Mouse (Mus musculus): ENCODE measurements around the gene Rhobtb3. TPM values are rescaled to one million over a fixed set of nuclear protein-coding genes. Genes with fewer than 3 reads are reported as not detected.

Gene Rhobtb3
- 43.0 and 47.7 TPM in 2 replicates for polyA plus RNA-seq (2016; fragmentation: Nextera tagmentation; extraction: Ambion mirVana)

DNA sequence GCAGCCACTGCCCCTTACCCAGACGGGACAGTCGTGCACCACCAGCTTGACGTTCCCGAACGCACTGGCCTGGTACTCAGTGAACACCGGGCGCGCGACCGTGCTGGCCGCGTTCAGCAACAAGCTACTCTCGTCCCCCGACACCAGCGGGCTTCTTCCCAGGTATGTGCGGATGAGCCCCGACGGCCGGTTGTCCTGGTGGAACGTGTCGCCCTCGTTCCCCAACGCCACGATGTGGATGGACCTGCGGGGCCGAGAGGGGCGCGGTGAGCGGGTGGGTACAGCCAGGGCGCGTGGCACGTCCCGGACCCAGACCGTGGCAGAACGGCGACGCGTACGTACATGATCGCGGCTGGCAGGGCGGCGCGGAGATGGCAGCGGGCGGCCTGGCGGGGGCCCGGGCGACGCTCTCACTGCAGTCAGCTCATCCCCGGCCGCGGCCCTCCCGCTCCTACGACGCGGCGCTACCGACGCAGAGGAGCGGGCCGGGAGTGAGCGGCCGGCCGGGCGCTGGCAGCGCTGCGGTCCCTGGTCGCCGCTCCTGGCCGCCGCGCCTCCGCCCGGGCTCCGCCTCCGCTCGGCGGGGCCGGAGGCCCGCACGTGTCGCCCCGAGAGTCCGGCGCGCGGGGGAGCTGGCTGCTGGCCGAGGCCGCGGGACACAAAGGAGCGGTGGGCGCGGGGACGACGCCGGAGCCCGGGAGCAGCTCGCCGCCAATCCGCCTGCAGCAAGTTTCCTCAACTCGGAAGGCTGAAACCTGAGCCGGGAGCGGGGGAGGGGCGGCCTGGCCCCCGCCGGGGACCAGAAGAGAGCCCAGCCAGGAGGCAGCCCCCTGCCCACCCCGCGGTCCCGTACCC lies at the start of gene Rhobtb3:
TSS of gene Rhobtb3 (minus strand) at position 737 of the 855 bp plus-strand sequence.
- Histone ChIP-seq H3K36me3 (peaks cover 28% of the 10 kb centered on the region), H3K9me3 (replicated peaks) (no peaks in the 10 kb centered on the region), H3K27ac (replicated peaks) (peak within 1 kb of the TSS; percentile 99), H3K4me3 (peak within 1 kb of the TSS; percentile 85), H3K27me3 (ENCODE audit: low read depth, poor library complexity, severe bottlenecking) (no peaks in the 10 kb centered on the region), H3K4me1 (peaks cover 29% of the 10 kb centered on the region)
- DNase-seq (ENCODE audit: low spot score): peak; percentile 95
- under 1% methylated on average over 109 of the region's 110 CpGs for WGBS

DNA sequence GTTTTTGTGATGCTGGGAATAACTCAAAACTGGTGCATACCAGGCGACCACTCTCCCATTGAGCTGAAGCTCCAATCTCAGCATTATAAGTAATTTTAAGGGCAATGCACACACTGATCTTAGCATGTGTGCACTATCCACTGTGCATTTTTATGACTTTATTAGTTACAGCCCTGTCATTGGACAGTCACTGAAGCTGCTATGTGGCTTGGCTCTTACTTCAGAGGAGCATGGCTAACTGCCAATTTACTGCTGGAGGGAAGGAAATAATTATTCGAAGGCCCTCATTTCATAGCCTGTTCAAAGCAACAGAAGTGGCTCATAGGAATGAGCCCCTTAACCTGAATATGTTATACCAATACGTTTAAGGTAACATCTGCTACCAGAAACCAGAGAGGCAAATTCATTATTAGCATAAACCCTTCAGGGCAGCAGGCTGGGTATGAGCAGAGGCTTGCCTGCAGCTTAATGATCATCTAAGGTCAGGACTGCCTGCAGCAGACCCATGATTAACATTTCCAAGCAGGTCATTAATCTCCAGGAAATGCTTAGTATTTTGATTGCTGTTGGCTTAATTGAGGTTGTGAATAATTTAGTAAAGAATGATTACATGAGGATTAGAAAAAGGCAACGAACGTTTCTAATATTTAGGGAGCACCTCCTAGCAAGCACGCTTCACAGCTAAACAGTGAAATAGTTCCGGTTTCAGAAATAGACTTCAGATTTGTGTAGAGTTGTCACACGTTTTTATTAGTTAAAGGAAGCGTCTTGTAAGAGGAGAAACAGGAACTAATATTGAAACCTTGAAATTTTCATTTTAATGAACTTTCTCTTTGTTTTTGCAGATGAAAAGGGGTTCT lies 48.7 kb upstream of the Rhobtb3 start:
- no peaks in the 10 kb centered on the region for H3K27me3 ChIP-seq (ENCODE audit: low read depth, poor library complexity, severe bottlenecking)
- no peaks in the 10 kb centered on the region for H3K9me3 ChIP-seq (replicated peaks)
- H3K36me3 ChIP-seq: no peaks in the 10 kb centered on the region
- no peak overlapping the region for H3K27ac ChIP-seq (replicated peaks)
- 74% methylated on average over 9 of the region's 9 CpGs for WGBS
- H3K4me1 ChIP-seq: no peaks in the 10 kb centered on the region
- DNase-seq (ENCODE audit: low spot score): no peak
- H3K4me3 ChIP-seq: no peak overlapping the region

DNA sequence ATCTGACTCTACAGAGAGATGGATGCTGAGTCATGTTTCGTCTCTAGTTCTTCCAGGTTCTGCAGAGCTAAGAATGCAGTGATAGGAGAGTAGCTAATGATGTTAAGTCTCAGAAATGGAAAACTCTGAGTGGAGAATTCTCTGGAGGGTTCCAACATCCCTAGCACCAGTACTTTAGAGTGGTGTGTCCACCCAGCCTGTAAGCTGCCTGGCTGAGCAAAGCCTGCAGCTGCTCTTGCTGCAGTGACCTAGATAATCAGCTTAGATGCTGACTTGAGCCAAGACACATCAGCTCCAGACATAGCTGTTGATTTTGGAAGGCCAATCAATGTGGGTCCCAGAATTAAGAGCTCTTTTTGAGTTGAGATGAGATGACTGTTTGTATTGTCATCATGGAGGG lies 44.4 kb upstream of the Rhobtb3 start:
- no peak overlapping the region for H3K27ac ChIP-seq (replicated peaks)
- H3K36me3 ChIP-seq: no peaks in the 10 kb centered on the region
- DNase-seq (ENCODE audit: low spot score): no peak
- WGBS: 81% methylated on average over 1 of the region's 1 CpGs
- H3K4me1 ChIP-seq: no peaks in the 10 kb centered on the region
- no peaks in the 10 kb centered on the region for H3K9me3 ChIP-seq (replicated peaks)
- H3K27me3 ChIP-seq (ENCODE audit: low read depth, poor library complexity, severe bottlenecking): no peaks in the 10 kb centered on the region
- H3K4me3 ChIP-seq: no peak overlapping the region

DNA sequence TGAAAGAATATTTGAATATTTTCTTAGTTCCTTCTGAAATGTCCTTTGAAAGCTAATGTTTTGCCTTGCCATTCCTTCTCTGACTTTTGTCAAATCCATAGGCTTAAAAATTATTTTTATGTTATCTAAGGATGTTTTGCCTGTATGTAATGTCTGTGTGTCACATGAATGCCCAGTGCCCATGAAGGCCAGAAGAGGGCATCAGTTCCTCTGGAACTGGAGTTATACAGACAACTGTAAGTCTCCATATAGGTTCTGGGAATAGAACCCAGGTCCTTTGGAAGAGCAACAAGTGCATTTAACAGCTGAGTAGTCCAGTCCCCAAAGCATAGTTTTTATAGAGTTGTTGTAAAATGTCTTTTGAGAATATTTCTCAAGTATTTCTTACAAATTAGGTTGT lies 38.2 kb upstream of the Rhobtb3 start:
- H3K27ac ChIP-seq (replicated peaks): no peak overlapping the region
- no peak overlapping the region for H3K4me3 ChIP-seq
- no peak for DNase-seq (ENCODE audit: low spot score)
- H3K4me1 ChIP-seq: no peaks in the 10 kb centered on the region
- H3K27me3 ChIP-seq (ENCODE audit: low read depth, poor library complexity, severe bottlenecking): no peaks in the 10 kb centered on the region
- H3K9me3 ChIP-seq (replicated peaks): no peaks in the 10 kb centered on the region
- no peaks in the 10 kb centered on the region for H3K36me3 ChIP-seq

GRCm38 (mm10) chr13:75976649-75977048 lies 32.9 kb upstream of the Rhobtb3 start:
- no peak overlapping the region for H3K4me3 ChIP-seq
- H3K27ac ChIP-seq (replicated peaks): no peak overlapping the region
- H3K36me3 ChIP-seq: no peaks in the 10 kb centered on the region
- 87% methylated on average over 2 of the region's 2 CpGs for WGBS
- H3K9me3 ChIP-seq (replicated peaks): no peaks in the 10 kb centered on the region
- no peak for DNase-seq (ENCODE audit: low spot score)
- H3K27me3 ChIP-seq (ENCODE audit: low read depth, poor library complexity, severe bottlenecking): no peaks in the 10 kb centered on the region
- no peaks in the 10 kb centered on the region for H3K4me1 ChIP-seq

GRCm38 (mm10) chr13:75976218-75976617 lies 32.5 kb upstream of the Rhobtb3 start:
- Histone ChIP-seq H3K36me3 (no peaks in the 10 kb centered on the region), H3K9me3 (replicated peaks) (no peaks in the 10 kb centered on the region), H3K27ac (replicated peaks) (no peak overlapping the region), H3K4me3 (no peak overlapping the region), H3K4me1 (no peaks in the 10 kb centered on the region), H3K27me3 (ENCODE audit: low read depth, poor library complexity, severe bottlenecking) (no peaks in the 10 kb centered on the region)
- 95% methylated on average over 2 of the region's 2 CpGs for WGBS
- DNase-seq (ENCODE audit: low spot score): no peak

DNA sequence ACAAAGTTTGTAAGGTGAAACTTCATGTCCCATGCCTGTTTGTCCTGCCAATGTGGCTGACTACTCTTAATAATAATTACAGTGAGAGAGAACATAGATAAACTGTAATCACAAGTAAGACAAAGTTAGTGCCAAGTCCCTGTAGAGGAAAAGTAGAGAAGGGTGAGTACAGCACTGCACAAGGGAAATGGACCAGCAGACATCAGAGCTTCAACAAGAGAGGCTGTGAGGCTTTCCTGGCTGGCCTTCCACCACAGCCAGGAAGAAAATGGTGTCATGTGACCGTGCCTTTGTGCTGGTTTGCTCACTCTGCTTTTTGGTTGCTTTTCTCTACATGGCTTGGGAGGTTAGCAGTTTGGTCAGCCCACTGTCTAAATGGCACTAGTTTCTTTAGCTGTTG lies 31.9 kb upstream of the Rhobtb3 start:
- Histone ChIP-seq H3K9me3 (replicated peaks) (no peaks in the 10 kb centered on the region), H3K4me1 (no peaks in the 10 kb centered on the region)

GRCm38 (mm10) chr13:75974481-75974880 lies 30.8 kb upstream of the Rhobtb3 start:
- H3K9me3 ChIP-seq (replicated peaks): no peaks in the 10 kb centered on the region
- H3K36me3 ChIP-seq: no peaks in the 10 kb centered on the region
- no peak overlapping the region for H3K4me3 ChIP-seq
- H3K27me3 ChIP-seq (ENCODE audit: low read depth, poor library complexity, severe bottlenecking): no peaks in the 10 kb centered on the region
- no peak for DNase-seq (ENCODE audit: low spot score)
- no peak overlapping the region for H3K27ac ChIP-seq (replicated peaks)
- WGBS: 85% methylated on average over 2 of the region's 2 CpGs
- H3K4me1 ChIP-seq: no peaks in the 10 kb centered on the region

More for the DNA sequence above, 31.9 kb upstream of the Rhobtb3 start:
- 84% methylated on average over 1 of the region's 1 CpGs for WGBS
- Histone ChIP-seq H3K36me3 (no peaks in the 10 kb centered on the region), H3K27me3 (ENCODE audit: low read depth, poor library complexity, severe bottlenecking) (no peaks in the 10 kb centered on the region), H3K4me3 (no peak overlapping the region), H3K27ac (replicated peaks) (no peak overlapping the region)
- no peak for DNase-seq (ENCODE audit: low spot score)

DNA sequence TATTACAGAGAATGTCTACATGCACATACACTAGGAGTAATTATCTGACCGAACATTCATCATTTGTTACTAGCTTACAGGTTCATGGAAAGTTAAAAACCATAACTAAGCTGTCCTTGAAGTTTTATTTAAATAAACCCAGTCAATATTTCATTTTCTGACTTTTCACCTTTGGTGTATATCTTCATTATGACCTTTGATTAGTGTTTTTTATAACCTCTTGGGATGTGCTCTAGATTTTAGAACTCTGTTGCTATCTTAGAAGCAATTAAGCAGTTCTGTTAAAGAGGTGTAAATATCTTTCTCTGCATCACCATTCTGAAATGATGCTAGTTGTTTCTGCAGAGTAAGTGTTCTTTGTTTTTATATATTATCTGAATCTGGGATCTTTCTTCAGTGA lies 23.1 kb upstream of the Rhobtb3 start, which contains the start of gene Spata9:
TSS of gene Spata9 (plus strand) at position 301 of the 400 bp plus-strand sequence.
- no peaks in the 10 kb centered on the region for H3K36me3 ChIP-seq
- H3K9me3 ChIP-seq (replicated peaks): peaks cover 4% of the 10 kb centered on the region; the same call in 1 of the 2 replicates
- H3K4me3 ChIP-seq: no peak within 1 kb of the TSS
- no peak for DNase-seq (ENCODE audit: low spot score)
- H3K27ac ChIP-seq (replicated peaks): no peak within 1 kb of the TSS
- H3K27me3 ChIP-seq (ENCODE audit: low read depth, poor library complexity, severe bottlenecking): no peaks in the 10 kb centered on the region
- H3K4me1 ChIP-seq: no peaks in the 10 kb centered on the region
- 81% methylated on average over 1 of the region's 1 CpGs for WGBS

GRCm38 (mm10) chr13:75955357-75955992 lies 11.8 kb upstream of the Rhobtb3 start:
- Histone ChIP-seq H3K9me3 (replicated peaks) (no peaks in the 10 kb centered on the region), H3K36me3 (no peaks in the 10 kb centered on the region), H3K27ac (replicated peaks) (no peak overlapping the region), H3K4me1 (no peaks in the 10 kb centered on the region), H3K27me3 (ENCODE audit: low read depth, poor library complexity, severe bottlenecking) (no peaks in the 10 kb centered on the region), H3K4me3 (no peak overlapping the region)
- DNase-seq (ENCODE audit: low spot score): no peak

- DNase-seq (ENCODE audit: low spot score): no peak
- WGBS: 71% methylated on average over 1 of the region's 1 CpGs
- Histone ChIP-seq H3K36me3 (no peaks in the 10 kb centered on the region), H3K27me3 (ENCODE audit: low read depth, poor library complexity, severe bottlenecking) (no peaks in the 10 kb centered on the region), H3K4me3 (no peak overlapping the region), H3K27ac (replicated peaks) (no peak overlapping the region), H3K4me1 (no peaks in the 10 kb centered on the region), H3K9me3 (replicated peaks) (no peaks in the 10 kb centered on the region)
Observed at GRCm38 (mm10) chr13:75950295-75950694, 6.6 kb upstream of the Rhobtb3 start.

DNA sequence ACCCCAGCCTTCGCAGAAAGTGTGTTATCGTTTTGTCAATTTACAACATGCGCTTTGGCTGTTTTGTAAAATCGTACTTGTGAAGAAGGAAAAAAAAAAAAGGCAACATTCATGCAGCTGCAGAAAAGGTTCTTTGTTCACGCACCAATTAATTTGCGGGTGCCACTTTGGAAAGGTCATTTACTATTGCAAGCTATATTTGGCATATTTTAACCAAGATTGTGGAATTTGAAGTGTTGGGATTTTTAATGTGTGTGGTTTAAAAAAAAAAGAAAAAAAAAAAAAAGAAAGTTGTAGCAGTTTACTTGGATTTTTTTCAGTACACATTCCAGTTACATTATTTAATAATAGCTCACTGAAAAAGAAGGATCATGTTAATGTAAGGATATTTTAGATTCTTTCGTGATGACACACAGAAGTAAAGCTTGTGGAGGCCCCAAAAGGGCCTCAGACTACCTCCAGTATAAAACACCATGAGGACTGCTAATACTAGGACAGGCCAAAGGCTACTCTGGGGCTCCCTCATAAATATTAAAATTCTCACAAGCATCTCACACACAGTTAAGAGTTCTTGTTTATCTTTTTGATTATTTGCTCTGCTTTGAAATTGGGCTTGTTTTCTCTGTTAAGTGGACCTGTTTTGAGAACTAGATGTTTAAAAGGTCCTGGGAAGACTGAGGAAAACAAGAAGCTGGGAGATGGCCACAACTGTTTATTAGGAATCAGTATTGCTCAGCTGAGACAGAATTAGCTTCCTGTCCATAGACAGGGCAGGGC lies 507 bp upstream of the Rhobtb3 start:
- H3K9me3 ChIP-seq (replicated peaks): no peaks in the 10 kb centered on the region
- DNase-seq (ENCODE audit: low spot score): no peak
- WGBS: 3% methylated on average over 7 of the region's 7 CpGs

More for the DNA sequence above, 507 bp upstream of the Rhobtb3 start:
- Histone ChIP-seq H3K27ac (replicated peaks) (peak overlapping the region; percentile 99), H3K4me3 (peak overlapping the region; percentile 85), H3K27me3 (ENCODE audit: low read depth, poor library complexity, severe bottlenecking) (no peaks in the 10 kb centered on the region), H3K4me1 (peaks cover 29% of the 10 kb centered on the region), H3K36me3 (peaks cover 20% of the 10 kb centered on the region)

All from midbrain, embryonic 10.5 days (tissue).